Mouse (Mus musculus): ENCODE data around the gene Xrcc3. TPM values are rescaled to one million over a fixed set of nuclear protein-coding genes. Genes with fewer than 3 reads are reported as not detected.

Gene Xrcc3
- polyA plus RNA-seq, 1 experiment from 2014 or later = 7.4 TPM

DNA sequence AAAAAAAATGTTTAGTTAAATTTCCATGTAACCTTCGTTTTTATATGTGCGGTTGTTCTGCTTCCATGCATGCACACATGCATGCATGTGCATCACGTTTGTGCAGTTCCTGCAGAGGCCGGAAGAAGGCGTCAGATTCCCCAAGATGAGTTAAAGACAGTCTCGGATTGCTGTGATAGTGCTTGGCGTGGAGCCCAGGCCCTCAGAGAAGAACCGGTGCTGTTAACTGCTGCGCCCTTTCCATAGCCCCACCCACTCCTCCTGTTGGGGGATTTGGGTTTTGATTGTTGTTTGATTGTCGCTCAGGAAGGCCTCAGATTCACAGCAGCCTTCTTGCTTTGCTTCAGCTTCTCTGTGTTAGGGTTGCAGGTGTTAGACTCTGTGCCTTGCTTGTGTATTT, 44.4 kb downstream of the Xrcc3 start:
- Histone ChIP-seq H3K4me2 (replicated peaks) (no peak overlapping the region), H3K36me3 (peaks cover 26% of the 10 kb centered on the region), H3K4me3 (no peak overlapping the region), H3K4me1 (peaks cover 36% of the 10 kb centered on the region), H3K27me3 (no peaks in the 10 kb centered on the region), H3K27ac (replicated peaks) (peak overlapping the region; percentile 52; the same call in 1 of the 2 replicates), H3K9me3 (no peaks in the 10 kb centered on the region), H3K9ac (replicated peaks) (no peak overlapping the region)
- 34% methylated on average over 10 of the region's 10 CpGs for WGBS
- ATAC-seq (ENCODE audit: low FRiP score, low read depth) = no peak

GRCm38 (mm10) chr12:111768322-111768928, 45.2 kb downstream of the Xrcc3 start:
- no peak overlapping the region for H3K27ac ChIP-seq (replicated peaks)
- no peak overlapping the region for H3K4me3 ChIP-seq
- peaks cover 36% of the 10 kb centered on the region for H3K4me1 ChIP-seq
- no peaks in the 10 kb centered on the region for H3K9me3 ChIP-seq
- H3K9ac ChIP-seq (replicated peaks) = no peak overlapping the region
- peaks cover 19% of the 10 kb centered on the region for H3K36me3 ChIP-seq
- ATAC-seq (ENCODE audit: low FRiP score, low read depth) = no peak
- 92% methylated on average over 10 of the region's 10 CpGs for WGBS
- H3K4me2 ChIP-seq (replicated peaks) = no peak overlapping the region
- no peaks in the 10 kb centered on the region for H3K27me3 ChIP-seq

DNA sequence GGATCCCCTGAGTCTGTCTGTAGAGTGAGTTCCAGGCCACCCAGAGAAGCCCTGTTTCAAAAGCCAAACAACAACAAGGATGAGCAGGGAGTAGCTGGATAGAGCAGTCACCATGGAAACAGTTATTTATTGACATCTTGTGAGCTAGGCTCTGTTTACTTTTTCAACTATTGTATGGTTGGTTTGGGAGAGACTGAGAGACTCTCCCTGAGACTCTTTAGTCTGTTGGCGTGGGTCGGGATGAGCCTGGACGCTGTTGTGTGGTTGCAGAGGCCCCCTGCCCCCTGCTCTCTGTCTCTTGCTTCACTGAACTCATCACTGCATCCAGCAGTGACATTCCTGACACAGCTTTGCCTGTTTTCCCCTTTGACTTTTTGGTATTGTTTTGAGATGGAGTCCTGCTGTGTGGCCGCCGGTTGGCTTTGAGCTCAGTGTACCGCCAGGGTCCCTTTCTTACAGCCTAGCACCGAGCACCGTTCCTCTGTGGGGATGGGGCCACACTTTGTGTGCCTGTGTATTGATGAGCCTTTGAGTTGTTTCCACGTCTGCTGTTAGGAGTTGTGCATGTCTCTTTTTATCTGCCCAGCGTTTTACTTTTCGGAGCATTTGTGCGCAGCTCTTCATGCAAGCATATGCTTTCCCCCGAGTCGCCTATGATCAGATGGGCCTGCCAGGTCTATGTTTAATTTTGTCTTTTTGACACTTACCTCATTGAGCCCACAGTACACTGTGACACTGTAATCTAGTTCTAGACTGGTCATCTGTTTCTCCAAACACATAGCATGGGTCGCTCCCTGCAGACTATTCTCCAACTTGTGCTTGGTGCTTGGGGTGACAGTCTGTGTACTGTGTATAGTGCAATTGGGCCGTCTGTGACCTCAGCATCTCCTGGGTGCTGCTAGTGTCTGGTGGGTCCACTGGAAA, 47.1 kb downstream of the Xrcc3 start:
- Histone ChIP-seq H3K9ac (replicated peaks) (no peak overlapping the region; the same call in 1 of the 2 replicates), H3K4me2 (replicated peaks) (peak overlapping the region; percentile 35), H3K27ac (replicated peaks) (peak overlapping the region; percentile 31), H3K4me3 (no peak overlapping the region), H3K36me3 (peaks cover 11% of the 10 kb centered on the region; the same call in 1 of the 2 replicates), H3K27me3 (no peaks in the 10 kb centered on the region), H3K9me3 (no peaks in the 10 kb centered on the region), H3K4me1 (peaks cover 48% of the 10 kb centered on the region)
- ATAC-seq (ENCODE audit: low FRiP score, low read depth) = peak; percentile 63
- 20% methylated on average over 16 of the region's 16 CpGs for WGBS

GRCm38 (mm10) chr12:111762620-111763280, 50.9 kb downstream of the Xrcc3 start:
- H3K4me1 ChIP-seq = peaks cover 63% of the 10 kb centered on the region

DNA sequence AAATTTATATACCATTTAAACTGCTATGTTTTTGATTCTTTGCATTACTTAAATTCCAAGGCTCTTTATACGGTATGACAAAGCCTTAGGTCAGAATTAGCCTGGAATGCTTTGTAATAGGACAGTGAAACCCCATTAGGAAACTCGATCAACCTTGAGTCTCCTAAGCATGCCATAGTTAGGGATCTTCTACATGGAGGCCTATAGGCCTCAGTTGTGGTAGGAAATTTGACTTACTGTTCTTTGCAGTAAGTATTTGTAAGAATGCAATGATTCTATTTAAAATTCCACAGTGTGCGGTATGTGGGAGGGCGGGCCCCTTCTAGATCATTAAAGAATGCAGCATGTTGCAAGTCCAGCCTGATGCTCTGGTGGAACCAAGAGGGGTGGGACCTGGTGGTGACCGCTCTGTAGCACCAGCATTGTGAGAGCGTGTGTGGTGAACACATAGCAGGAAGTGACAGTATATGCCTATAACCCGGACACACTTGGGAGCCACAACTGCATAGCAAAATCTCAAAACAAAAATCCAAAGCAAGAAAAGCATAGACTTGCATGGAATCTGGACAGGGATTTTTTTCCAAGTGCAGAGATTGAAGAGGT, 53.3 kb downstream of the Xrcc3 start:
- Histone ChIP-seq H3K9ac (replicated peaks) (peak overlapping the region; percentile 97; the same call in 1 of the 2 replicates), H3K4me1 (peaks cover 43% of the 10 kb centered on the region)
- ATAC-seq (ENCODE audit: low FRiP score, low read depth) = no peak

More at GRCm38 (mm10) chr12:111762620-111763280, 50.9 kb downstream of the Xrcc3 start:
- Histone ChIP-seq H3K36me3 (peaks cover 11% of the 10 kb centered on the region; the same call in 1 of the 2 replicates), H3K9ac (replicated peaks) (no peak overlapping the region), H3K4me2 (replicated peaks) (no peak overlapping the region), H3K27ac (replicated peaks) (no peak overlapping the region), H3K27me3 (no peaks in the 10 kb centered on the region), H3K9me3 (no peaks in the 10 kb centered on the region), H3K4me3 (no peak overlapping the region)
- ATAC-seq (ENCODE audit: low FRiP score, low read depth) = no peak
- WGBS = 92% methylated on average over 13 of the region's 13 CpGs

DNA sequence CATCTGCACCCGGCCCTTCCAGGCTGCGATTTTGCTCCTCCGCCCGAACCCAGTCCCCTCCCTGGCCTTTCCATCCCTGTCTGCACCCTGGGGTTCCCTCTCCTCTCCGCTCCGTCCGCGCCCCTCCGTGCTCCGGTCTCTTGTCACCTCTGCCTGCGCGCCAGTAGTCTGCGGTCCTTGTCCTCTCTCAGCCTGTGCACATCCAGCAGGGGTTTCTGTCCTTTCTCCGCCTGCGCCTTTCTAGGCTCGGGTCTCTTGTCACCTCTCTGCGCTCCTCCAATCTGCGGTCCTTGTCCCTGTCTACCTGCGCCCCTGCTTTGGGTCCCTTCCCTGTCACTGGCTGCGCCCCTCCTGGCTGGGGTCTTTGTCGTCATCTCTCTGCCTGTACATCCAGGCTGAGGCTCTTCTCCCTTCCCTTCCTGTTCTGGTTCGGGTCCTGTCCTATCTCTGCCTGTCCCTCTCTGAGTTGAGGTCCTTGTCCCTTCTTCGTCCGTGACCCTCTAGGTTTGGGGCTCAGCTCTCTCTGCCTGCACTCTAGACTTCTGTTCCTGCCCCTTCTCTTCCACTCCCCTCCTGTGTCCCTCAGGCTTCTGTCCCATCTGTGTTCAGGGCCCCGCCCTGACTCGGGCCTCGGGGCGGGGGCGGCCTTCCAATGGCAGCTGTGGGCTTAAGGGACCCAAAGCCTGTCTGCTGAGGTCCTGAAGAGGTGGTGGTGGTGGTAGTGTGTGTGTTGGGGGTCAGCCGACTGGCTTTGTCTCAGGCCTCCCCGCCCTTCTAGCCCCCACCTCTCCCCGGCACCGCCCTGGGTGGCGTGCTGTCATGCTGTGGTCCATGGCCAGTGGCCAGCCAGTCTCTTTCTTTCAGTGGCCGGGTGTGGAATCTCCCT, 54.3 kb downstream of the Xrcc3 start:
- Histone ChIP-seq H3K4me1 (peaks cover 39% of the 10 kb centered on the region), H3K9ac (replicated peaks) (peak overlapping the region; percentile 97), H3K9me3 (no peaks in the 10 kb centered on the region), H3K36me3 (peaks cover 11% of the 10 kb centered on the region; the same call in 1 of the 2 replicates), H3K27ac (replicated peaks) (peak overlapping the region; percentile 96), H3K4me3 (peak overlapping the region; percentile 84), H3K4me2 (replicated peaks) (peak overlapping the region; percentile 78), H3K27me3 (peaks cover 11% of the 10 kb centered on the region)
- 1% methylated on average over 35 of the region's 35 CpGs for WGBS
- ATAC-seq (ENCODE audit: low FRiP score, low read depth) = peak; percentile 53

More for the DNA sequence above, 53.3 kb downstream of the Xrcc3 start:
- Histone ChIP-seq H3K4me2 (replicated peaks) (peak overlapping the region; percentile 78), H3K9me3 (no peaks in the 10 kb centered on the region), H3K4me3 (peak overlapping the region; percentile 84), H3K36me3 (peaks cover 11% of the 10 kb centered on the region; the same call in 1 of the 2 replicates), H3K27ac (replicated peaks) (no peak overlapping the region), H3K27me3 (peaks cover 11% of the 10 kb centered on the region)
- WGBS = 77% methylated on average over 7 of the region's 7 CpGs

- 1% methylated on average over 42 of the region's 85 CpGs for WGBS
- Histone ChIP-seq H3K4me1 (peaks cover 39% of the 10 kb centered on the region), H3K9ac (replicated peaks) (peak within 1 kb of the TSS; percentile 97), H3K9me3 (no peaks in the 10 kb centered on the region), H3K27me3 (peaks cover 11% of the 10 kb centered on the region), H3K36me3 (peaks cover 11% of the 10 kb centered on the region; the same call in 1 of the 2 replicates), H3K27ac (replicated peaks) (peak within 1 kb of the TSS; percentile 96), H3K4me2 (replicated peaks) (peak within 1 kb of the TSS; percentile 78), H3K4me3 (peak within 1 kb of the TSS; percentile 84)
- peak; percentile 81 for ATAC-seq (ENCODE audit: low FRiP score, low read depth)
These were observed 55.1 kb downstream of the Xrcc3 start, which contains the start of gene Klc1 for GRCm38 (mm10) chr12:111758381-111759175. Klc1 (plus strand) TSS chr12:111758849.

DNA sequence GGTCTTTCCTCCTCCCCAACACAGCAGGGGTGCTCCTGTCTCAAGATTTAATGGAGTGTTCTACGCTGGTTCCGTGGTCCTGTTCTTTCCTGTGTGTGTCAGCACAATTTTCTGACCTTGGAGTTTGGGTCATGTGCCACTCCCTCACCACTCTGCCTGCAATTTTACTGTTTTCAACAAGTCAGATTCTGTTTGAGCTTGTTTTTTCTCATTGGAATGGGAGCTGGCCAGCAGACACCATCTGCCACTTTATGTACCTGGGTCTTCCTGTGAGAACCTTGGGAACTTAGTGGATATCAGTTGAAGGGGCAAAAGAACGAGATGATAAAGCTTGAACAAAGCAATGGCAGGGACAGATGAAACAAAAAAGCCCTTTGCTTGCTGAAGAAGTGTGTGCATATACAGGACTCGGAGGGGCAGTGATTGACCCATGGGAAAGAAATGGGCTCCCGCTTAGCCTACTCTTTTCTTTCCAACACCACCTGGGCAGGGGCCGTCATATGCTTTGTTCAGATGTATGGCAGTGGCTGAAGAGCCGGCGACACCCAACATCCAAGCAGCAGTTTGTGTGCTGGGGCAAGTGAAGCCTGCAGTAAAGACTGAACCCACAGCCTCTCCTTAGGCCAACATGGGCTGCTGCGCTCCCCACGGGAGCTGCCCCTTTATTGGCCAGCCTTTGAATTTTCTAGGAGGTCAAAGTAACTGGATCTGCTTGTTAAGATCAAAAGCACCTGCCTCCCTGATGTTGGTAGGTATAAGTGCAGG, 55.9 kb downstream of the Xrcc3 start:
- Histone ChIP-seq H3K36me3 (peaks cover 3% of the 10 kb centered on the region; the same call in 1 of the 2 replicates), H3K4me3 (peak overlapping the region; percentile 84), H3K4me1 (peaks cover 39% of the 10 kb centered on the region), H3K9ac (replicated peaks) (peak overlapping the region; percentile 97), H3K4me2 (replicated peaks) (peak overlapping the region; percentile 78), H3K27me3 (peaks cover 11% of the 10 kb centered on the region), H3K9me3 (no peaks in the 10 kb centered on the region), H3K27ac (replicated peaks) (peak overlapping the region; percentile 96)
- no peak for ATAC-seq (ENCODE audit: low FRiP score, low read depth)
- 54% methylated on average over 10 of the region's 10 CpGs for WGBS

GRCm38 (mm10) chr12:111756698-111757082, 57.0 kb downstream of the Xrcc3 start:
- peaks cover 11% of the 10 kb centered on the region for H3K27me3 ChIP-seq
- H3K4me3 ChIP-seq = no peak overlapping the region
- no peaks in the 10 kb centered on the region for H3K9me3 ChIP-seq
- no peak overlapping the region for H3K27ac ChIP-seq (replicated peaks)
- ATAC-seq (ENCODE audit: low FRiP score, low read depth) = no peak
- peaks cover 28% of the 10 kb centered on the region for H3K4me1 ChIP-seq
- H3K9ac ChIP-seq (replicated peaks) = no peak overlapping the region
- H3K4me2 ChIP-seq (replicated peaks) = no peak overlapping the region
- whole genome bisulfite sequencing = 52% methylated on average over 5 of the region's 5 CpGs
- H3K36me3 ChIP-seq = no peaks in the 10 kb centered on the region
